Mouse (Mus musculus) midbrain, embryonic 16.5 days (tissue): ENCODE results near the gene Spats1. TPM values are rescaled to one million over a fixed set of nuclear protein-coding genes. Genes with fewer than 3 reads are reported as not detected.

ENCODE experiments used
- ATAC-seq: fragments of 200-750 bp; cut with Nextera tagmentation; 2 replicates; pipeline ENCODE4 v1.8.0; 2017; ENCODE audit warnings: moderate TSS enrichment
- H3K27ac ChIP-seq: fragments of 300-500 bp; sonication (generic); 2 replicates; pipeline ENCODE4 v1.5.1; 2014; ENCODE audit warnings: mild to moderate bottlenecking, low read length, mixed read lengths
- H3K27me3 ChIP-seq: fragments of 300-500 bp; sonication (generic); 2 replicates; pipeline ENCODE4 v1.6.1; 2014; ENCODE audit warnings: low read depth, low read length, mixed read lengths; ENCODE audit not compliant: control insufficient read depth, insufficient read depth
- H3K36me3 ChIP-seq: fragments of 300-500 bp; sonication (generic); 2 replicates; pipeline ENCODE4 v1.6.1; 2014; ENCODE audit warnings: mild to moderate bottlenecking, low read length, moderate library complexity, mixed read lengths; ENCODE audit not compliant: control insufficient read depth, insufficient read depth
- H3K4me1 ChIP-seq: fragments of 300-500 bp; sonication (generic); 2 replicates; pipeline ENCODE4 v1.6.1; 2014; ENCODE audit warnings: mild to moderate bottlenecking, low read length, mixed read lengths; ENCODE audit not compliant: control insufficient read depth, insufficient read depth
- H3K4me2 ChIP-seq: fragments of 300-500 bp; sonication (generic); 2 replicates; pipeline ENCODE4 v1.6.1; 2014; ENCODE audit warnings: mild to moderate bottlenecking, low read length, mixed read lengths
- H3K4me3 ChIP-seq: fragments of 300-500 bp; sonication (generic); 2 replicates; pipeline ENCODE4 v1.5.1; 2014; ENCODE audit warnings: low read depth, mild to moderate bottlenecking, low read length, moderate library complexity, mixed read lengths
- H3K9ac ChIP-seq: fragments of 300-500 bp; sonication (generic); 2 replicates; pipeline ENCODE4 v1.6.1; 2014; ENCODE audit warnings: low read depth, low read length, mixed read lengths
- H3K9me3 ChIP-seq: fragments of 300-500 bp; sonication (generic); replicated peaks from 2 replicates; pipeline ENCODE4 v1.6.1; 2014; ENCODE audit warnings: mild to moderate bottlenecking, low read length, mixed read lengths; ENCODE audit not compliant: control insufficient read depth, poor library complexity, severe bottlenecking
- WGBS: fragments of 180-500 bp; shearing (Covaris S2); extraction: QIAGEN DNeasy Blood & Tissue Kit; methylation state at CpG from one replicate; pipeline ENCODE4 v1.1.7; 2014; 5-methylcytosine and 5-hydroxymethylcytosine counted together
- polyA plus RNA-seq: library from polyadenylated mRNA; unstranded; fragments of >200 nt; fragmentation: Nextera tagmentation; extraction: Ambion mirVana; gene quantifications from 2 replicates; pipeline ENCODE4 v1.2.1, GENCODE M21; 2015

The Spats1 gene
- polyA plus RNA-seq: 2.5 and 3.1 TPM in 2 replicates

DNA sequence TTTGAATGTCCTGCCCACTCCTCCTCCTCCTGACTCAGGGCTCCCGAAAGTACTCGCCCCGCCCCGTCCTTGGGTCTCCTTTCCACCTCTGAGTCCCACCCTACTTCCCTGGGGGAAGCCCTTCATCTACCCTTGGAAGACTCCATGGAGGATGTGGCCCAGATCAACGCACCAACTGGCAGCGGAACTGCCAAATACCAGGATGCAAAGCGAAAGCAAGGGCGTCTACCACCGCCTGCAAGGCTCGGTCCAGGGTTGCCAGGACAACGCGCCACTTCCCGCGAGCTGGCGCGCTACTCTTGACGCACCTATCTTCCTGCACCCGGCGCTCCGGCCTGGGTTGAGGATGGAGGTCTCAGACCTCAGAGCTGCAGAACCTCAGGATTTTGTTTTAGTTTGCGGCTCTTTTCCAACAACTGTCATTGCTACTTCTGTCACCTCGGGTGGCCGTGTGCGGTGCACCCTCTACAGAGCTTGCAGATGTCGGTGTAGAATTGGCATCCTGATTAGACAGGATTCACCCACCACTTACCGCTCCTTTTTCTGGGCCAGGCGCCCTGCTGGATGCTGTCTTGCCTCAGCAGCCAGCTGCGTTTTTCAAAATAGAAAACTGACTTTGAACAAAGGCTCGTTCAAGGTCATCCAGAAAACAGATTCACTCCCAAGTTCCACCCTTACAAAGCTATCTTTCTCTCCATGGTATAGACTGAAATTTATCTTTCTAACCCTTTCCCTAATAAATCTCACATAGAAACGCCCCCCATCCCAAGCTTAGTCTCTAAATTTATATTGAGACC lies at the start of gene Spats1:
TSS of gene Spats1 (minus strand) at position 747 of the 797 bp plus-strand sequence.
- Histone ChIP-seq H3K36me3 (no peaks in the 10 kb centered on the region), H3K4me2 (peak within 1 kb of the TSS; percentile 76), H3K27ac (peak within 1 kb of the TSS; percentile 81), H3K9me3 (no peaks in the 10 kb centered on the region), H3K9ac (peak within 1 kb of the TSS; percentile 59), H3K27me3 (no peaks in the 10 kb centered on the region), H3K4me1 (peaks cover 7% of the 10 kb centered on the region; the same call in 1 of the 2 replicates), H3K4me3 (peak within 1 kb of the TSS; percentile 42)
- peak; percentile 90 for ATAC-seq
- WGBS: 5% methylated on average over 30 of the region's 30 CpGs

GRCm38 (mm10) chr17:45524961-45525360 lies 49.7 kb upstream of the Spats1 start:
- 82% methylated on average over 4 of the region's 4 CpGs for WGBS

GRCm38 (mm10) chr17:45523263-45523662 lies 48.0 kb upstream of the Spats1 start, which contains the start of gene Tcte1:
Tcte1 (plus strand) TSS chr17:45523434.
- under 1% methylated on average over 21 of the region's 21 CpGs for WGBS
- Histone ChIP-seq H3K27me3 (no peaks in the 10 kb centered on the region), H3K27ac (no peak within 1 kb of the TSS), H3K4me3 (peak within 1 kb of the TSS; percentile 39), H3K4me1 (peaks cover 4% of the 10 kb centered on the region; the same call in 1 of the 2 replicates), H3K4me2 (peak within 1 kb of the TSS; percentile 69), H3K9me3 (no peaks in the 10 kb centered on the region), H3K36me3 (no peaks in the 10 kb centered on the region), H3K9ac (peak within 1 kb of the TSS; percentile 60)
- ATAC-seq: peak; percentile 81

More at GRCm38 (mm10) chr17:45524961-45525360, 49.7 kb upstream of the Spats1 start:
- Histone ChIP-seq H3K27ac (no peak overlapping the region), H3K4me3 (no peak overlapping the region), H3K4me1 (peaks cover 4% of the 10 kb centered on the region; the same call in 1 of the 2 replicates), H3K4me2 (no peak overlapping the region), H3K9ac (no peak overlapping the region), H3K36me3 (no peaks in the 10 kb centered on the region), H3K27me3 (peaks cover 3% of the 10 kb centered on the region; the same call in 1 of the 2 replicates), H3K9me3 (no peaks in the 10 kb centered on the region)
- ATAC-seq: no peak

DNA sequence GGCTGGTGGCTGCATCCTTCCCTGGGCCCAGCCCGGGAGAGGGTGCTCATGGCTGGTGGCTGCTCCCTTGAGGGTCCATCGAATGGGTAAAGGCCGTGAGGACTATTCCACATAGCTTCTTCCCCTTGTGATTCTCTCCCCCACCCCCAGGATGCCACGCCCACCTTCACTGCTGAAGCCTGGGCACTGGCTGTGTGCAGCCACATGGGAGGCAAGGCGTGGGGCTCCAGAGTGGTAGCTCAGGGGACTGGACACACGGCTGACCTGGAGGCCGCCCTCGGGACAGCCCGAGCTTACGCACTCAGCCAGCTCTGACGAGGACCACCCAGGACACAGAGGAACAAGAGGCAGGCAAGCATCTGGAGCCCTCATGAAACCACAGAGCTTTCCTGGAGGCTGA lies 44.9 kb upstream of the Spats1 start:
- H3K36me3 ChIP-seq: no peaks in the 10 kb centered on the region
- 89% methylated on average over 11 of the region's 11 CpGs for WGBS

GRCm38 (mm10) chr17:45518766-45519475 lies 43.7 kb upstream of the Spats1 start:
- Histone ChIP-seq H3K4me2 (no peak overlapping the region), H3K27me3 (no peaks in the 10 kb centered on the region), H3K4me3 (no peak overlapping the region), H3K9ac (no peak overlapping the region), H3K27ac (no peak overlapping the region), H3K36me3 (no peaks in the 10 kb centered on the region), H3K9me3 (no peaks in the 10 kb centered on the region), H3K4me1 (peaks cover 4% of the 10 kb centered on the region; the same call in 1 of the 2 replicates)
- ATAC-seq: no peak
- 79% methylated on average over 12 of the region's 12 CpGs for WGBS

More for the DNA sequence above, 44.9 kb upstream of the Spats1 start:
- Histone ChIP-seq H3K4me1 (peaks cover 4% of the 10 kb centered on the region; the same call in 1 of the 2 replicates), H3K27ac (no peak overlapping the region), H3K4me2 (no peak overlapping the region), H3K9ac (no peak overlapping the region), H3K4me3 (no peak overlapping the region), H3K27me3 (no peaks in the 10 kb centered on the region), H3K9me3 (no peaks in the 10 kb centered on the region)
- ATAC-seq: no peak

DNA sequence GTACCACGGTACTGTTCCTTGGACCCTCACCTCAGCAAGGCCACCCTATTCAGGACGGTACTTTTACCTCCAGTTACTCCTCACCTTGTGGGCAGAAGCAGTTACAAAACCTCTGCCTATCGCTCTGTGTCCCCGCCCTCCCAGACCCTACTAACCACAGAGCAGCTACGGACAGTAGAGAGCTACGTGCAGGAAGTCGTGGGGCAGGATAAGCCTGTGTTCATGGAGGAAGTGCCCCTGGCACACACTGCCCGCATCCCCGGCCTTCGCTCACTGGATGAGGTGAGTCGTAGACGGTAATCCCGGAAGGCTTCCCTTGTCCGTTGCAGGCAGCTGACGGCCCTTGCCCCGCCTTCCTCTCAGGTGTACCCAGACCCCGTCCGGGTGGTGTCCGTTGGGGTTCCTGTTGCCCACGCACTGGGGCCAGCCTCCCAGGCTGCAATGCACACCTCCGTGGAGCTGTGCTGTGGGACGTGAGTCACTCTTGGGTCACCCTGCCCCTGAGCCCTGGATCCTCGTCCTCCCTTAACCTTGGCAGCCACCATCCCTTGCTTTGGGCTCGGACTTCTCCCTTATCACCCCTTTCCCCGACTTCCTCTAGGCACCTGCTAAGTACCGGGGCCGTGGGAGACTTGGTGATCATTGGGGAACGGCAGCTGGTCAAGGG lies 42.5 kb upstream of the Spats1 start:
- H3K4me3 ChIP-seq: no peak overlapping the region
- H3K36me3 ChIP-seq: no peaks in the 10 kb centered on the region
- H3K27ac ChIP-seq: no peak overlapping the region
- 0 out of 2 replicates have a peak, but pooled peaks cover 2% of the 10 kb centered on the region for H3K4me1 ChIP-seq
- H3K9me3 ChIP-seq: no peaks in the 10 kb centered on the region
- no peaks in the 10 kb centered on the region for H3K27me3 ChIP-seq
- no peak for ATAC-seq
- no peak overlapping the region for H3K4me2 ChIP-seq
- no peak overlapping the region for H3K9ac ChIP-seq
- WGBS: 94% methylated on average over 28 of the region's 28 CpGs

DNA sequence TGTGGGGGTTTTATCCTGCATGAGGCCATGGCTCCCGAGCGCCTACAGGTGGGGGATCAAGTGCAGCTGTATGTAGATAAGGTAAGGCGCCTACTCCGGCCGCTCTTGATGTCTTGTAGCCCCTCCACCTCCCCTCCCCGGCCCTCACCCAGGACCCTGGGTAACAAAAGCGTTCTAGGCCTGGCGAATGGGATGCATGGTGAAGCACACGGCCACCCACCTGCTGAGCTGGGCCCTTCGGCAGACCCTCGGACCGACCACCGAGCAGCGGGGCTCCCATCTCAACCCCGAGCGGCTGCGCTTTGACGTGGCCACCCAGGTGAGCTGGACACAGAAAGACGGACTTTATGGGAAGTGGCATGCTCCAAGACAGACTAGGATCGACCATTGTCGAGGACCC lies 41.9 kb upstream of the Spats1 start:
- Histone ChIP-seq H3K27ac (no peak overlapping the region), H3K36me3 (no peaks in the 10 kb centered on the region), H3K4me2 (no peak overlapping the region), H3K9me3 (no peaks in the 10 kb centered on the region), H3K9ac (no peak overlapping the region), H3K27me3 (no peaks in the 10 kb centered on the region), H3K4me3 (no peak overlapping the region), H3K4me1 (no peaks in the 10 kb centered on the region)
- ATAC-seq: 0 out of 2 replicates have a peak, but pooled peaks have one; percentile 1
- WGBS: 85% methylated on average over 21 of the region's 21 CpGs

GRCm38 (mm10) chr17:45516488-45516887 lies 41.3 kb upstream of the Spats1 start:
- Histone ChIP-seq H3K9me3 (no peaks in the 10 kb centered on the region), H3K36me3 (no peaks in the 10 kb centered on the region), H3K4me3 (no peak overlapping the region), H3K4me1 (no peaks in the 10 kb centered on the region), H3K4me2 (no peak overlapping the region), H3K27ac (no peak overlapping the region), H3K27me3 (no peaks in the 10 kb centered on the region), H3K9ac (no peak overlapping the region)
- ATAC-seq: peak; percentile 47
- WGBS: 50% methylated on average over 8 of the region's 8 CpGs
